Mouse (Mus musculus): ENCODE measurements around the gene Scp2.
A peak's percentile ranks its signal among the peaks of the same experiment; 100 is the strongest.
"Not testable (repeated sequence)": the region's sequence is repeated elsewhere in the genome, so short reads cannot be mapped to it uniquely, and the experiment has no call there.

Scp2 gene

DNA sequence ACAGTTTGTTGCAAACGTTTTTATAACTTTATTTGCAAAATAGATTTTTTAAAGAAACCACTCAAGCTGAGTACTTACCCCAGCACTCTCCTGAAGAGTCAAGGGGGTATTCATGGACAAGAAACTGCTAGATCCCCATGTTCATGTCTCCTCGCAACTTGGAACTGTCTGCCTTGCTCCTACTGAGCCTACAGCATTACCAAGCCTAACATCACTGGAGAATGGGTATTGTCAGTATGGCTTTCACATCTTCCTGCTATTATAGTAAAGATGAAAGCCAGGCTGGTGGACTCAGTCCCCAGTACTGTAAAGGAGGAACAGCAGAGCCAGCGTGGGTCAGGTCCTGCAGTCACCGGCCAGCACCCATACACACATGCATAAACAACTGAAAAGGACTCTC lies 48.5 kb downstream of the Scp2 start, which contains the start of gene Podn:
Gene Podn (minus strand): TSS at position 101 of the 400 bp plus-strand sequence.
- DNase-seq: no peak

GRCm38 (mm10) chr4:108092741-108093397 lies 51.9 kb downstream of the Scp2 start:
- no peak for DNase-seq

DNA sequence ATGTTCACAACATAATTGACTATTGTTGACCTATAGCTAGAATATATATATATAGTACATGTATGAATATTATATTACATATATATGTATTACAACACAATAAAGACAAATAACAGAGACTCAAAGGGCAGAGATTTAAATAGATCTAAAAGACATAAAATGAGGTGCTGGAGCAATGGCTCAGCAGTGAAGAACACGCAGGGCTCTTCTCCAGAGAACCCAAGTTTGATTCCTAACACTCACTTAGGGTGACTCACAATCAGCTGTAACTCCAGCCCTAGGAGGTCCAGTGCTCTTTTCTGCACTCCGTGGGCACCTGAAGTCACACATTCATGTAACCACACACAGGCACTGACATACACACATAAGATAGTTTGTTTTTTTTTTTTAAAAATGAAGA lies 60.8 kb downstream of the Scp2 start:
- DNase-seq: no peak

DNA sequence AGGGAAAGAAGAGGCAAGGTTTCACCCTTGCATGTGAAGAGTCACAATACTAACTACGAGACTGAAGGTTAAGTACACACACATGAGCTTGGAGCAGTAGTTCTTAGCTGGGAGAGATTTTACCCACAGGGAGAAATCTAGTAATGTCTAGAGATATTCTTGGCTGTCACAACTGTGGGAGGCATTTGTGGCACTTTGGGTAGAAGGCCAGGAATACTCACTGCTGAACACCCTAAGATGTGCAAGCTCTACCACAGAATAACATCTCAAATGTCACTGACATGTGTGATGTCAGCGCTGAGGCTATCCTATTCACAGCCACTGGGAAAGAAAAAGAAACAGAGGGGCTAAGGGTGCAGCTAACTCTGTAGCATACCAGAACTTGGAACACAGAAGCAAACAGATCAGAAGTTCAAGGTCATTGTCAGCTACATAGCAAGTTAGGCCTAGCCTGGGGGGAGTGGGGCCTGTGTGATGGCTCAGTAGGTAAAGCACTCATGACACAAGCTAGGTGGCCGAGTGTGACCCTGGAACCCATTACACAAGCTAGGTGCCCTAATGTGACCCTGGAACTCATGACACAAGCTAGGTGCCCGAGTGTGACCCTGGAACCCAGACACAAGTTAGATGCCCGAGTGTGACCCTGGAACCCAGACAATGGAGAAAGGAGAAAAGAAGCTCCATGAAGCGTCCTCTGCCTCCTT lies 61.6 kb downstream of the Scp2 start:
- no peak for DNase-seq

DNA sequence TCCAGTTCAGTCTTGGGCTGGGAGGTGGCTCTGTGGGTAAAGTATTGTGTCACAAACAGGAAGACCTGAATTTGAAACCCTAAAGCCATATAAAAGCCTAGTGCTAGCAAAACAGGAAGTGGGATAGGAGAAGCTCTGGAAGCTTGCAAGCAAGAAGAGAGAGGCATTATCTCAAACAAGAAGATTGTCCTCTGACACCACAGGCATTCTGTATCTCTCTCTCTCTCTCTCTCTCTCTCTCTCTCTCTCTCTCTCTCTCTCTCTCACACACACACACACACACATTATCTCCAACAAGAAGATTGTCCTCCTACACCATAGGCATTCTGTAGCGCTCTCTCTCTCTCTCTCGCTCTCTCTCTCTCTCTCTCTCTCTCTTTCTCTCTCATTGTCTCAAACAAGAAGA lies 62.4 kb downstream of the Scp2 start:
- DNase-seq: no peak

DNA sequence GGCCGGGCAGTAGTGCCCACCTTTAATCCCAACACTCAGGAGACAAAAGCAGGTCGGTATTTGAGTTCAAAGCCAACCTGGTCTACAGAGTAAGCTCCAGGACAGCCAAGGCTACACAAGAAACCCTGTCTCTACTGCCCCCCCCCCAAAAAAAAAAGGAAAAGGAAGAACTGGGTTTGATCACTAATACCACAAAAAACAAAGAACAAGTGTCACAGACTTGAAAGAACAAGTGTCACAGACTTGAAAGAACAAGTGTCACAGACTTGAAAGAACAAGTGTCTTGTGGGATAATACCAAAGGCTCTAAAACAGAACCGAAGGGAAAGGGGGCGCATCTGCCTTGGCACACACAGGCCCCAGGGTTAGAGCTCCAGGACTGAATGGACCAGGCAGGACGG lies 63.9 kb downstream of the Scp2 start:
- DNase-seq: no peak

DNA sequence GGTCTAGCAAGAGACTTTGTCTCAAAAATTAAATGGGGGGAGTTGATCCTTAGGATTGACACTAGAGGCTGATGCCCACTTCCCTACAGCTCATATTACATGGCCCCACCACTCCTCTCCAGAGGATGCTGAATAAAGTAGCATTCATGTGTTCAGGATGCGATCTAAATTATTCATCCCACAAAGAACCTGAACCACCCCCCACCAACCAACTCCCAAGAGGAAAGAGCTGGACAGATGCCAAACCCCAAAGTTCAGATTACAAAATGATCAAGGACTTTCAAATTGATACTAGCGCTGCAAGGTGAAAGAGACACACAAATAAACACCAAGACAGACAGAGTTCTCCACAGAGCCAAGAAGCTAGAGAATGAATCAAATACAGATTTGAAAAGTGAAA lies 65.0 kb downstream of the Scp2 start:
- DNase-seq: peak in 1 of 2 experiments; percentile 7

- not testable (repeated sequence) for DNase-seq
Observed at GRCm38 (mm10) chr4:108079191-108079590, 65.6 kb downstream of the Scp2 start.

- no peak for DNase-seq
Observed at GRCm38 (mm10) chr4:108077224-108077955, 67.4 kb downstream of the Scp2 start.

DNA sequence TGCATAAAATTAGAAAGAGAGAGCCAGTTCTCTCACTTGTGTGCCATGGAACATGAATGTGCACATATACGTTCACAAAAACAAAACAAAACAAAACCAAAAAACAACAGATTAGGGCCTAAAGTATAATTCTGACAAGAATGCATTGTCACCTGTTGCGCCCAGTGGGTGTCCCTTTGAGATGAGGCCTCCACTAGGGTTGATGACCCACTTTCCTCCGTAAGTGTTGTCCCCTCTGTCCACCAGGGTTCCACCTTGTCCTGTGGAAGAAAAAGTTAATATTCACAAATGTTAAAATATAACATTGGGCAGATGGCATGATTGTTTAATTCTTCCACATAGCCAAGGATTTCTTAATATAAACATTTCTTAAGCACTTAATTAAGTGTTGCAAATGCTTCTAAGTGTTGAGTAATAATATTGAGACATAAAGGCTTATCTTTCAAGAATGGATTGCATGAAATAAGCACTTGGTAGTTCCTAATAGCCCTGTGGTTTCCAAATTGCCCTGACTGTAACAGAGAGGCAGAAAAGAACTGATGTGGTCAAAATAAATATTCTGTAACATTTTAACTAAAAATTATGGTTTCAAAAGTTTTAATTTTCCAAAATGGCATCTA lies 70.5 kb downstream of the Scp2 start:
- no peak for DNase-seq

- peak in 1 of 2 experiments; percentile 27 for DNase-seq
Observed at GRCm38 (mm10) chr4:108072086-108072485, 72.7 kb downstream of the Scp2 start.

DNA sequence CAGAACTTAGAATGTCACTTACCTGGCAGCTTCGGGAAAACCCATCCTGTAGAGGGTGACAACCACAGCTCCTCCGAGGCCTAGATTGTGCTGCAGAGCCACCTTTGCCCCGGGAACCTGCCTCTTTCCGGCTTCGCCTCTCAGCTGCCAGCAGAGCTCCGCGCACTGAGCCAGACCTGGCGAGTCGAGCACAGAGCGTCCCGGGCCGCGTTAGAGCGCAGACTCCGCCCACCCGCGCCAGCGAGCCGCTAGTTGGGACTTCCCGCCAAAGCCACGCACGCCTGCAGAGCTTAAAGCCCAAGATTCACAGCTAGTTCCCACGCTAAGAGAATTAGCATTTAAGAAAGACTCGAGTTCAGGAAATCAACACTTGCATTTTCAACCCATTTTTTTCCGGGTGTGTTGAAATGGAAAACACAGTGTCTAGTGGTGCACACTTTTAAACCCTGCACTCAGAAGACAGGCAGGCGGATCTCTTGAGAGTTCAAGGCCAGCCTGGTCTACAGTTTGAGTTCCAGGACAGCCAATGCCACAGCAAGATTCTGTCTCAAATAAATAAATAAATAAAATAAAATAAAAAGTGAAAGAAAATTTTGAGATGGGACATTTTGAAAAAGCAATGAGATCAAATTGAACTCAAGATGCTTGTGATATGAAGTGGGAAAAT lies 73.4 kb downstream of the Scp2 start:
- peak; percentile 94 to 96 for DNase-seq

DNA sequence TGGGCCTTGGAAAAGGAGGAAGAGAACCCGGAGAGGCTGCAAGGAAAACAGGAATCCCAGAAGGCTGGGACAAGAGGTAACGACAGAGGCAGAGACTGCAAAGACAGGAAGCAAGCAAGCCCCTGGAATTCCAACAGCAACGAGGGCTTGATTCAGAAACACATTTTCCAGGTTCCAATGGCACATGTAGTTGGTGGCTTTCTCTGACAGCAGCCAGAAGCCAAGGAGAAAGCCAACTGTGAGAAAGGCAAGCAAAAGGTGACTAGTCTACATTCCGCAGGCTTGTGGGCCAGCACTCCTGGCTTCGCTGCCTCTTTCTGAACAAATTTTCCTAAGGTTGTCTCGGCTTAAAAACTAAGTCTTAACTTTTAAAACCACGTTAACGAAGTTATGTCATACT lies 74.1 kb downstream of the Scp2 start:
- DNase-seq: peak in 1 of 2 experiments; percentile 34

GRCm38 (mm10) chr4:108070286-108070685 lies 74.5 kb downstream of the Scp2 start:
- no peak for DNase-seq

GRCm38 (mm10) chr4:108068081-108068480 lies 76.7 kb downstream of the Scp2 start:
- DNase-seq: no peak

- no peak for DNase-seq
Observed at GRCm38 (mm10) chr4:108067261-108067660, 77.5 kb downstream of the Scp2 start.

DNA sequence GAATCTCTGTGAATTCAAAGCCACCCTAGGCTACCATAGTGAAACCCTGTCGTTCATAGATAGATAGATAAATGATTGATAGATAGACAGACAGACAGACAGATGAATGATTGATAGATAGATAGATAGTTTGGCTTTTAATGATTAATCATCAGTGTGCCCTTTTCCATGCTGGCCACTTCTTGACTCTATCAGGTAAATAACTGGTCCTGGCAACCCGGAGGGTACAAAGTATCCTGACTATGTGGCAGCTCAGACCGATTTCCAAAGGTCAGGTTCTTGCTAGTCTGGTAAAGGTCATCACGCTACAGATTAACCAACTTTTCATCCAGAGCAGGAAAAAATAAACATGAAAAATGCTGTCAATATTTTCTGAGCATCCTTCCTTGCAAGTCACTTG lies 78.2 kb downstream of the Scp2 start:
- DNase-seq: no peak

GRCm38 (mm10) chr4:108065176-108065844 lies 79.5 kb downstream of the Scp2 start:
- no peak for DNase-seq

DNA sequence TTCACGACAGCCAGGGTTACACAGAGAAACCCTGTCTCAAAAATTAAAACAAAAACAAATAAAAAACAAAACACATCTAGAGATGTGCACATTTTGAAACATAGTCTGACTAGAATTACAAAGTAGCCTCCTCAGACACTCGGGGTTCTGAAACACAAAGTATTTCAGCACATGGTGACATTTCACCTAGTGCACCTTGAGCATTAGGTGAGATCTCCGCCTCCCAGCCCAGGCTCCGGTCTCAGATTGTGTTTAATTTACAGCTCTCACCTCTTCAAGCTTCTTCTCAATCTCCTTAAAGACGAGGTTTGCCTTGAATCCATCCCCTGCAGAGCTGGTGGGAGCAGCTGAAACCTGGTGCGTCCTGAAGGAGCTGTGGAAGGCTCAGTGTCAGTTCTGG lies 81.2 kb downstream of the Scp2 start:
- no peak for DNase-seq

DNA sequence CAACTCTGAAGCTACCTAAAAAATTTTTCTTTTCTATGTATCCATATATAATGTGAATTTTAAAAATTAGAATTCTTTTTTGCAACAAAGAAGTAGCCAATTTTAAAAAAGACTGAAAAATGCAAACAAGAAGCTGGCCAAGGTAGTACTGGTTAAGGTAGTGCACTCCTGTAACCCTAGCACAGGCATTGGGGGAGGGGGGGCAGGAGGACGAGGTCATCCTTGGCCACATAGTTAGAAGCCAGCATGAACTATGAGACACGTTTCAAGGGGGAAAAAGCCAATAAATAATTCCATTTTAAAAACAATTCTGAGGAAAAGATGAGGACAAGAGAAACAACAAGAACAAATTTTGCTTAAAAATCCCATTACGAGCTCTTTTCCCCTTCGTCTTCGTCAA lies 82.3 kb downstream of the Scp2 start:
- DNase-seq: no peak

DNA sequence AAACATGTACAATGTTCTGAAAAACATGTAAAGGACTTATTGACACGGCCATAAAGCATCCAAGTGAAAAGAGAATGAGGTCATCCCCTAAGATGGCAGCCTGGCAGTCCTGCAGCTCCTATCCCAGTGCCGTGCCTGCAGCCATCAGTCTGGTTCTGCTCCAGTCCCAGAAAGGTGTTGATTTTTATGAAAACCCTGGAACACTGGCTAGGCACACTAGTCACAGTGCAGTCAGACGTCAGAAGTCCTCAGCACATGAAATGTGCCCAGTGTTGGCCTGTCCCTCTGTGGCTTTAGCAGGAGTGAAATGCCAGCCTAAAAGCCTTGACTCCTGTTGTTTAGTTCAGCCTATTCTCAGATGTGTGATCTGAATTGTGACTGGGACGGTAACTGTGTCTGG lies 84.0 kb downstream of the Scp2 start:
- no peak for DNase-seq
